Mouse (Mus musculus) CD4-positive naive resting alpha-beta T cell, adult 57 days (primary cell): ENCODE data around the gene Vmn1r95. TPM values are rescaled to one million over a fixed set of nuclear protein-coding genes. Genes with fewer than 3 reads are reported as not detected.

ENCODE experiments used
- total RNA-seq: library from RNA; stranded (reverse); gene quantifications from one replicate; pipeline ENCODE4 v1.2.4, GENCODE M21; 2023

The Vmn1r95 gene
- total RNA-seq: not detected

GRCm38 (mm10) chr7:20193410-20193809 is at the start of gene Vmn1r95:
Gene Vmn1r95 (plus strand): TSS chr7:20193710.

GRCm38 (mm10) chr7:20168277-20168676 is 25.2 kb upstream of the Vmn1r95 start, which contains the start of gene Vmn1r94:
Gene Vmn1r94 (minus strand): TSS chr7:20168377.

GRCm38 (mm10) chr7:20205507-20205906 is 12.0 kb downstream of the Vmn1r95 start, which contains the start of gene Gm6164:
Gene Gm6164 (minus strand): TSS chr7:20205607.

GRCm38 (mm10) chr7:20233728-20234127 is 40.2 kb downstream of the Vmn1r95 start, which contains the start of gene Gm4498:
Gene Gm4498 (minus strand): TSS chr7:20233828.

Other genes starting within 250 kb of the Vmn1r95 start
- 5.5 TPM for gene Igsf23, start 243.0 kb upstream of the Vmn1r95 start, total RNA-seq
- gene Ceacam20, start 228.3 kb upstream of the Vmn1r95 start, total RNA-seq: not detected
- gene Nlrp9b, start 202.2 kb upstream of the Vmn1r95 start, total RNA-seq: not detected
- not detected for gene Vmn1r91, start 94.0 kb upstream of the Vmn1r95 start, total RNA-seq
- gene Gm16442, start 71.1 kb upstream of the Vmn1r95 start, total RNA-seq: not detected
- not detected for gene Vmn1r93, start 54.6 kb upstream of the Vmn1r95 start, total RNA-seq
- gene Vmn1r94, start 25.3 kb upstream of the Vmn1r95 start, total RNA-seq: not detected
- not detected for gene Gm6164, start 11.9 kb downstream of the Vmn1r95 start, total RNA-seq
- not detected for gene Gm4498, start 40.1 kb downstream of the Vmn1r95 start, total RNA-seq
- gene Gm5890, start 69.1 kb downstream of the Vmn1r95 start, total RNA-seq: not detected
- not detected for gene Gm4133, start 140.4 kb downstream of the Vmn1r95 start, total RNA-seq
- gene Gm5728, start 181.7 kb downstream of the Vmn1r95 start, total RNA-seq: not detected
- not detected for gene Vmn1r100, start 224.2 kb downstream of the Vmn1r95 start, total RNA-seq
- gene Vmn1r101, start 248.9 kb downstream of the Vmn1r95 start, total RNA-seq: not detected